Mouse (Mus musculus) heart, postnatal 0 days (tissue): Measurements from ENCODE around the gene Eif2d.

Source experiments
- CTCF ChIP-seq: IDR thresholded peaks from 2 replicates; pipeline ENCODE4 v1.5.1; 2016; ENCODE audit warnings: antibody characterized with exemption, control low read depth, low read depth
- EP300 ChIP-seq: IDR thresholded peaks from 2 replicates; pipeline ENCODE4 v1.6.1; 2016; ENCODE audit warnings: antibody characterized with exemption, low read depth

- TF ChIP-seq CTCF = no peak
- TF ChIP-seq EP300 = no peak
Observed at GRCm38 (mm10) chr1:131125987-131126744, 26.8 kb upstream of the Eif2d start.
